Comparison of ENCODE assay signal across 8 mouse cellular contexts in the genomic region with DNA sequence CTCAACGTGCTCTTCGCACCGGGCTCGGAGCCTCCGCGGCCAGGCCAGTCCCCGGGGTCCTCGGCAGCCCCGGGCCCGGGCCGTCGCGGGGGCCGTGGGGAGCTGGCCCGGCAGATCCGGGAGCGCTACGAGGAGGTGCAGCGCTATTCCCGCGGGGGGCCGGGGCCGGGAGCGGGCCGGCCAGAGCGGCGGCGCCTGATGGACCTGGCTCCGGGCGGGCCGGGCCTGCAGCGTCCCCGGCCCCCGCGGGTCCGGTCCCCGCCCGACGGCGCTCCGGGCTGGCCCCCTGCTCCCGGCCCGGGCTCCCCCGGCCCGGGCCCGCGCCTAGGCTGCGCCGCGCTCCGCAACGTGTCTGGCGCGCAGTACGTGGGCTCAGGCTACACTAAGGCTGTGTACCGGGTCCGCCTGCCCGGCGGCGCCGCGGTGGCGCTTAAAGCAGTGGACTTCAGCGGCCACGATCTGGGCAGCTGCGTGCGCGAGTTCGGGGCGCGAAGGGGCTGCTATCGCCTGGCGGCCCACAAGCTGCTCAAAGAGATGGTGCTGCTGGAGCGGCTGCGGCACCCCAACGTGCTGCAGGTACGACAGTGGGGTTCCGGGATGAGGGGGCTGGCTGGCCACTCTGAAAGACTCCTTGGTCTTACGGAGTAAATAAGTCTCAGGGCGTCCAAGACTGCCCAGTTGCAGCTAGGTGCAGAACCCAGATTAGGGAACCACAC. TPM values are rescaled to one million over a fixed set of nuclear protein-coding genes. Genes with fewer than 3 reads are reported as not detected.
DNase-seq lines count a peak whose midpoint lies in the region; ATAC-seq and TF ChIP-seq lines count a peak whose summit lies in the region.

No protein-coding gene starts in this region.

- H3K36me3 ChIP-seq in forebrain, embryonic 10.5 days (replicated peaks), result peaks cover under 1% of the 10 kb centered on the region
- no peaks in the 10 kb centered on the region for H3K36me3 ChIP-seq in hindbrain, embryonic 16.5 days (ENCODE audit: control insufficient read depth, insufficient read depth, low read length)
- H3K36me3 ChIP-seq in liver, embryonic 14.5 days (replicated peaks; ENCODE audit: control insufficient read depth, insufficient read depth, low read depth), result no peaks in the 10 kb centered on the region

- no peak for TF ChIP-seq EP300 in liver, embryonic 14.5 days (IDR thresholded peaks at IDR 0.05; ENCODE audit: low read depth)

- peak overlapping the region; percentile 93 for H3K27ac ChIP-seq in layer of hippocampus, adult 2 months
- H3K27ac ChIP-seq in forebrain, embryonic 10.5 days, result peak overlapping the region; percentile 96
- peak overlapping the region; percentile 87 for H3K27ac ChIP-seq in hindbrain, embryonic 16.5 days (ENCODE audit: low read depth, low read length)
- no peak overlapping the region for H3K27ac ChIP-seq in liver, embryonic 14.5 days
- H3K27ac ChIP-seq in olfactory bulb, adult 2 months (ENCODE audit: insufficient read depth, low read depth, low read length), result no peak overlapping the region

- under 1% methylated on average over 79 of the region's 80 CpGs for WGBS in forebrain, embryonic 10.5 days
- WGBS in hindbrain, embryonic 16.5 days, result under 1% methylated on average over 54 of the region's 80 CpGs
- 2% methylated on average over 71 of the region's 80 CpGs for WGBS in liver, embryonic 14.5 days (ENCODE audit: insufficient replicate concordance)
- WGBS in olfactory bulb, adult 2 months, result 2% methylated on average over 72 of the region's 80 CpGs

- no peaks in the 10 kb centered on the region for H3K9me3 ChIP-seq in forebrain, embryonic 10.5 days
- H3K9me3 ChIP-seq in hindbrain, embryonic 16.5 days (ENCODE audit: control insufficient read depth, low read length), result no peaks in the 10 kb centered on the region
- no peaks in the 10 kb centered on the region for H3K9me3 ChIP-seq in liver, embryonic 14.5 days (ENCODE audit: control insufficient read depth, low read length)

- no peak for DNase-seq in layer of hippocampus, adult 2 months (ENCODE audit: low spot score in 2 of 2)
- DNase-seq in layer of hippocampus, adult 9-11 months, result no peak
- DNase-seq in adrenal gland, postnatal 10 days, result peak; percentile 62
- peak; percentile 58 for DNase-seq in forebrain, embryonic 10.5 days (ENCODE audit: extremely low spot score, low spot score)
- no peak for DNase-seq in liver, embryonic 14.5 days (ENCODE audit: low read depth in 3 of 3, low spot score in 3 of 3)

- peak overlapping the region; percentile 94 for H3K4me2 ChIP-seq in hindbrain, embryonic 16.5 days (ENCODE audit: low read length)
- peak overlapping the region; percentile 59 for H3K4me2 ChIP-seq in liver, embryonic 14.5 days (ENCODE audit: low read depth)

- no peak for TF ChIP-seq POLR2A in olfactory bulb, adult 2 months (IDR thresholded peaks at IDR 0.05; ENCODE audit: insufficient read depth, low read depth, low read length)

- peak overlapping the region; percentile 69 for H3K4me3 ChIP-seq in layer of hippocampus, adult 2 months
- H3K4me3 ChIP-seq in forebrain, embryonic 10.5 days, result peak overlapping the region; percentile 78
- H3K4me3 ChIP-seq in hindbrain, embryonic 16.5 days (ENCODE audit: low read length), result peak overlapping the region; percentile 81
- peak overlapping the region; percentile 38 to 56 for H3K4me3 ChIP-seq in liver, embryonic 14.5 days (ENCODE audit: insufficient read depth in 1 of 2, low read depth in 2 of 2, low read length in 2 of 2)
- peak overlapping the region; percentile 62 for H3K4me3 ChIP-seq in olfactory bulb, adult 2 months (ENCODE audit: insufficient read depth, low read depth, low read length)

- TF ChIP-seq CTCF in layer of hippocampus, adult 2 months (conservative IDR thresholded peaks at IDR 0.05), result no peak
- no peak for TF ChIP-seq CTCF in liver, embryonic 14.5 days (IDR thresholded peaks at IDR 0.05; ENCODE audit: low read depth)
- TF ChIP-seq CTCF in olfactory bulb, adult 2 months (IDR thresholded peaks at IDR 0.05; ENCODE audit: insufficient read depth, low read depth, low read length), result no peak

- peaks cover 79% of the 10 kb centered on the region for H3K27me3 ChIP-seq in forebrain, embryonic 10.5 days (ENCODE audit: poor library complexity, severe bottlenecking)
- no peaks in the 10 kb centered on the region for H3K27me3 ChIP-seq in hindbrain, embryonic 16.5 days (replicated peaks; ENCODE audit: control insufficient read depth, insufficient read depth, low read length)
- peaks cover 29% of the 10 kb centered on the region for H3K27me3 ChIP-seq in liver, embryonic 14.5 days (ENCODE audit: control insufficient read depth, insufficient read depth, low read length)

- peak overlapping the region; percentile 97 for H3K9ac ChIP-seq in hindbrain, embryonic 16.5 days (ENCODE audit: low read depth, low read length)
- H3K9ac ChIP-seq in liver, embryonic 14.5 days (replicated peaks), result peak overlapping the region; percentile 40; the same call in 1 of the 2 replicates

- peak; percentile 40 for ATAC-seq in hindbrain, embryonic 16.5 days
- no peak for ATAC-seq in liver, embryonic 14.5 days (ENCODE audit: insufficient read depth)
- ATAC-seq in monocyte, adult 5-6 weeks (replicated peaks; ENCODE audit: insufficient number of reproducible peaks, low FRiP score, low TSS enrichment, poor library complexity, severe bottlenecking), result no peak

- peaks cover 86% of the 10 kb centered on the region for H3K4me1 ChIP-seq in forebrain, embryonic 10.5 days
- peaks cover 48% of the 10 kb centered on the region for H3K4me1 ChIP-seq in hindbrain, embryonic 16.5 days (ENCODE audit: control insufficient read depth, insufficient read depth, low read depth, low read length)
- H3K4me1 ChIP-seq in liver, embryonic 14.5 days (replicated peaks; ENCODE audit: control insufficient read depth in 2 of 2, insufficient read depth in 2 of 2, low read length in 1 of 2), result peaks cover 0 to 20% of the 10 kb centered on the region in 2 experiments; a peak in 2 of 4 replicates
- H3K4me1 ChIP-seq in olfactory bulb, adult 2 months (ENCODE audit: control insufficient read depth, insufficient read depth, low read length), result peaks cover 24% of the 10 kb centered on the region

RNA-seq across cellular contexts. Expression of gene Pkdcc, which starts 0.6 kb away (rescaled TPM):
- 10 to 100 TPM; 12.6 to 15.3 TPM for total RNA-seq in layer of hippocampus, adult 2 months (2021)
- 100 to 1,000 TPM in 1 of 2 experiments, 10 to 100 TPM in 1; 95.0 to 101 TPM for total RNA-seq in adrenal gland, postnatal 10 days (2021)
- 6.2 and 6.6 TPM in 2 replicates for polyA plus RNA-seq in forebrain, embryonic 10.5 days (2016; fragmentation: Nextera tagmentation; extraction: Ambion mirVana)
- 5.0 and 5.1 TPM in 2 replicates for polyA plus RNA-seq in hindbrain, embryonic 16.5 days (2015; fragmentation: Nextera tagmentation; extraction: Ambion mirVana)
- 14.7 and 15.3 TPM in 2 replicates for polyA plus RNA-seq in liver, embryonic 14.5 days (2012; rRNA removed)
- 2.3 and 2.8 TPM in 2 replicates for polyA plus RNA-seq in liver, embryonic 14.5 days (2014; fragmentation: Nextera tagmentation; extraction: Ambion mirVana)
- not detected in 2 replicates for polyA plus RNA-seq in olfactory bulb, adult 2 months (2012; ENCODE audit: insufficient read depth, insufficient read length, low replicate concordance, missing spikeins)
- 5.2 to 17.0 TPM (median 6.6 TPM) in 3 replicates for total RNA-seq in monocyte, adult 5-6 weeks (2017)

Comparison
In these comparisons a context has a peak if more than half of its experiments do, and no peak if none do; other contexts are left out.
1. DNase-seq: peak in adrenal gland, postnatal 10 days (single experiment) and forebrain, embryonic 10.5 days (single experiment); none in layer of hippocampus, adult 2 months (0 of 2), layer of hippocampus, adult 9-11 months (single experiment) and liver, embryonic 14.5 days (0 of 3).
2. H3K27ac ChIP-seq: peak in layer of hippocampus, adult 2 months (single experiment), forebrain, embryonic 10.5 days (single experiment) and hindbrain, embryonic 16.5 days (single experiment); none in liver, embryonic 14.5 days (single experiment) and olfactory bulb, adult 2 months (single experiment).
3. Peak in every context shown above with its lines, with median percentiles within 50 percentile points of each other: H3K4me3 ChIP-seq.